Comparison of ENCODE assay signal across 8 mouse cellular contexts in the genomic region with DNA sequence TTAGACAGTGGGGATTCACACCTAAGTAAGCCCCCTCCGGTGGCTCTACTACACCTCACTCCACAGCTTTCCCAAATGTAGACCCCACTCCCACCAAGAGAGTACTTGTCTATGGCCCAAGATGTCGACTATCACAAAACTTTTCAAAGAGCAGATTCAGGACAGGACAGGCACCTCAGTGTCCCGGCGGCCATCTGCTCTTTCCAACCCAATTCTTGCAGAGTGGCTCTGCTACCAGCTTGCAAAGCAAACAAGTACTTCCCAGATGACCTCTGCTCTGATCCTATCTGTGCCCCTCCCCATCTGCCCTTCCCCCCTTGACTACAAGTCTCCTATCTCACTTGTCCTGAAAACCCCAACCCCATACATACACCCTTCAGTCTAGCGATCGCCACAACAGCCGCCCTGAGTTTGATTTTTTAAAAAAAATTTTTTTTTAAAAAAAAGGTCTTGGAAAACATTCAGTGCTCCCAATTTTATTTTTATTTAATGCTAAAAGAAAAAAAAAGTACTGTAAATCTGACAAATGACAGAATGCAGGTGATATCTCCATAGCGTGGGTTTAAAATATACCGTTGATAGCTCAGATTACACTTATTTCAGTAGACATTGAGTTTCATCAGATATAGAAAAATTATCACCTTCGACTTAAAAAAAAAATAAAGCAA. TPM values are rescaled to one million over a fixed set of nuclear protein-coding genes. Genes with fewer than 3 reads are reported as not detected.
DNase-seq lines count a peak whose midpoint lies in the region; TF ChIP-seq lines count a peak whose summit lies in the region.

No protein-coding gene starts in this region.

- H3K27ac ChIP-seq in liver, adult 2 months (replicated peaks; ENCODE audit: insufficient read depth, low read depth, low read length), result peak overlapping the region; percentile 82

- H3K4me1 ChIP-seq in liver, adult 2 months (ENCODE audit: control insufficient read depth, insufficient read depth, low read length), result peaks cover 14% of the 10 kb centered on the region

- peak; percentile 93 for DNase-seq in heart, adult 11 months
- no peak for DNase-seq in heart, postnatal 25 days (ENCODE audit: low spot score)
- DNase-seq in cerebellum, adult 9-11 months, result peak; percentile 47
- DNase-seq in heart, postnatal 10 days, result peak; percentile 42 to 52
- peak; percentile 94 for DNase-seq in liver, adult 2 months (ENCODE audit: extremely low read depth, low read depth, low spot score)
- no peak for DNase-seq in Muller cell, postnatal 12 days (ENCODE audit: inconsistent ontology term)
- no peak for DNase-seq in spleen, adult 12 weeks (ENCODE audit: low spot score)
- DNase-seq in ovary, postnatal 10 days (ENCODE audit: low spot score), result no peak

- TF ChIP-seq POLR2A in liver, adult 2 months (IDR thresholded peaks at IDR 0.05; ENCODE audit: extremely low read depth, insufficient read depth, low read length), result no peak

- H3K36me3 ChIP-seq in liver, adult 2 months (ENCODE audit: control insufficient read depth, insufficient read depth, low read length), result peaks cover 15% of the 10 kb centered on the region

- TF ChIP-seq CTCF in liver, adult 2 months (IDR thresholded peaks at IDR 0.05; ENCODE audit: low read depth, low read length), result no peak

- peaks cover 24% of the 10 kb centered on the region for H3K79me2 ChIP-seq in liver, adult 2 months (ENCODE audit: control insufficient read depth, insufficient read depth, low read length)

- intact Hi-C loops in heart, postnatal 25 days (cut with DNase I), result no loop called here
- intact Hi-C loops in heart, postnatal 10 days (cut with DNase I), result loop anchor here (2.0 kb wide), 1 partner anchor 149 kb away; no protein-coding TSS in a partner anchor

- 7% methylated on average over 10 of the region's 10 CpGs for WGBS in liver, adult 2 months

- peak overlapping the region; percentile 36 for H3K4me3 ChIP-seq in liver, adult 2 months (ENCODE audit: insufficient read depth, low read depth, low read length)

- H3K27me3 ChIP-seq in liver, adult 2 months (ENCODE audit: control insufficient read depth, insufficient read depth, low read length), result no peaks in the 10 kb centered on the region

- peak overlapping the region; percentile 64 for H3K9ac ChIP-seq in liver, adult 2 months (ENCODE audit: low read depth, low read length)

RNA-seq across cellular contexts. Expression of a gene that starts 5.8 kb away (rescaled TPM):
- 10 to 100 TPM; 63.9 to 71.4 TPM for total RNA-seq in heart, postnatal 25 days (2021)
- 100 to 1,000 TPM; 101 to 154 TPM for total RNA-seq in heart, postnatal 10 days (2021)
- 26.3 and 39.2 TPM in 2 replicates for total RNA-seq in liver, adult 2 months (2014; rRNA removed)
- polyA plus RNA-seq in liver, adult 2 months (2012; rRNA removed), result 20.3 and 33.8 TPM in 2 replicates

Comparison
In these comparisons a context has a peak if more than half of its experiments do, and no peak if none do; other contexts are left out.
1. DNase-seq: peak in heart, adult 11 months (single experiment), cerebellum, adult 9-11 months (single experiment), heart, postnatal 10 days (2 of 2) and liver, adult 2 months (single experiment); none in heart, postnatal 25 days (single experiment), Muller cell, postnatal 12 days (single experiment), spleen, adult 12 weeks (single experiment) and ovary, postnatal 10 days (single experiment).